Mouse (Mus musculus) intestine, embryonic 16.5 days (tissue): ENCODE data around the gene Nudc. TPM values are rescaled to one million over a fixed set of nuclear protein-coding genes. Genes with fewer than 3 reads are reported as not detected.
A peak's percentile ranks its signal among the peaks of the same experiment; 100 is the strongest.

Experiments
- ATAC-seq: fragments of 200-750 bp; cut with Nextera tagmentation; 2 replicates; pipeline ENCODE4 v1.8.0; 2017; ENCODE audit warnings: moderate TSS enrichment, moderate library complexity
- H3K27ac ChIP-seq: fragments of 300-500 bp; sonication (generic); 2 replicates; pipeline ENCODE4 v1.5.1; 2014; ENCODE audit warnings: mild to moderate bottlenecking, low read length
- H3K27me3 ChIP-seq: fragments of 300-500 bp; sonication (generic); replicated peaks from 2 replicates; pipeline ENCODE4 v1.6.1; 2014; ENCODE audit warnings: low read length, control low read depth, mixed read lengths; ENCODE audit not compliant: control insufficient read depth, insufficient read depth
- H3K36me3 ChIP-seq: fragments of 300-500 bp; sonication (generic); 2 replicates; pipeline ENCODE4 v1.6.1; 2014; ENCODE audit warnings: low read length, control low read depth; ENCODE audit not compliant: control insufficient read depth, insufficient read depth
- H3K4me1 ChIP-seq: fragments of 300-500 bp; sonication (generic); 2 replicates; pipeline ENCODE4 v1.6.1; 2014; ENCODE audit warnings: low read length, control low read depth, mixed read lengths; ENCODE audit not compliant: control insufficient read depth, insufficient read depth
- H3K4me2 ChIP-seq: fragments of 300-500 bp; sonication (generic); 2 replicates; pipeline ENCODE4 v1.6.1; 2014; ENCODE audit warnings: low read depth, low read length, control low read depth
- H3K4me3 ChIP-seq: fragments of 300-500 bp; sonication (generic); 2 replicates; pipeline ENCODE4 v1.5.1; 2014; ENCODE audit warnings: mild to moderate bottlenecking, low read length
- H3K9ac ChIP-seq: fragments of 300-500 bp; sonication (generic); 2 replicates; pipeline ENCODE4 v1.6.1; 2014; ENCODE audit warnings: low read depth, low read length
- H3K9me3 ChIP-seq: fragments of 300-500 bp; sonication (generic); 2 replicates; pipeline ENCODE4 v1.6.1; 2016; ENCODE audit warnings: low read length, control low read depth; ENCODE audit not compliant: control insufficient read depth
- WGBS: fragments of 180-500 bp; shearing (Covaris S2); extraction: QIAGEN DNeasy Blood & Tissue Kit; methylation state at CpG from one replicate; pipeline ENCODE4 v1.1.7; 2014; 5-methylcytosine and 5-hydroxymethylcytosine counted together
- polyA plus RNA-seq: library from polyadenylated mRNA; unstranded; fragments of >200 nt; fragmentation: Nextera tagmentation; extraction: Ambion mirVana; gene quantifications from 2 replicates; pipeline ENCODE4 v1.2.1, GENCODE M21; 2015

Gene Nudc
- polyA plus RNA-seq, 1 experiment from 2014 or later, result 228 TPM

GRCm38 (mm10) chr4:133570066-133570466 is 24.3 kb upstream of the Nudc start:
- no peak overlapping the region for H3K4me3 ChIP-seq
- 0 out of 2 replicates have a peak overlapping the region, but pooled peaks have one; percentile 2 for H3K9ac ChIP-seq
- H3K36me3 ChIP-seq, result no peaks in the 10 kb centered on the region
- peak overlapping the region; percentile 78 for H3K27ac ChIP-seq
- ATAC-seq, result peak; percentile 64
- no peaks in the 10 kb centered on the region for H3K27me3 ChIP-seq
- peaks cover 3% of the 10 kb centered on the region; the same call in 1 of the 2 replicates for H3K4me1 ChIP-seq
- H3K9me3 ChIP-seq, result no peaks in the 10 kb centered on the region
- WGBS, result 38% methylated on average over 10 of the region's 10 CpGs
- peak overlapping the region; percentile 30 for H3K4me2 ChIP-seq

- peak overlapping the region; percentile 78 for H3K27ac ChIP-seq
- 57% methylated on average over 10 of the region's 10 CpGs for WGBS
- ATAC-seq, result peak; percentile 60
- 0 out of 2 replicates have a peak overlapping the region, but pooled peaks have one; percentile 2 for H3K9ac ChIP-seq
- H3K9me3 ChIP-seq, result no peaks in the 10 kb centered on the region
- H3K27me3 ChIP-seq, result no peaks in the 10 kb centered on the region
- H3K36me3 ChIP-seq, result no peaks in the 10 kb centered on the region
- H3K4me3 ChIP-seq, result no peak overlapping the region
- H3K4me2 ChIP-seq, result peak overlapping the region; percentile 30; the same call in 1 of the 2 replicates
- peaks cover 3% of the 10 kb centered on the region; the same call in 1 of the 2 replicates for H3K4me1 ChIP-seq
Observed at GRCm38 (mm10) chr4:133569291-133570065, 23.7 kb upstream of the Nudc start.

- H3K4me3 ChIP-seq, result no peak overlapping the region
- no peak for ATAC-seq
- H3K27me3 ChIP-seq, result no peaks in the 10 kb centered on the region
- no peak overlapping the region for H3K27ac ChIP-seq
- H3K9me3 ChIP-seq, result no peaks in the 10 kb centered on the region
- no peak overlapping the region for H3K9ac ChIP-seq
- 26% methylated on average over 8 of the region's 8 CpGs for WGBS
- H3K4me2 ChIP-seq, result no peak overlapping the region
- peaks cover 3% of the 10 kb centered on the region; the same call in 1 of the 2 replicates for H3K4me1 ChIP-seq
- H3K36me3 ChIP-seq, result no peaks in the 10 kb centered on the region
Observed at GRCm38 (mm10) chr4:133567251-133567650, 21.5 kb upstream of the Nudc start.

- Histone ChIP-seq H3K4me2 (no peak overlapping the region), H3K4me1 (peaks cover 3% of the 10 kb centered on the region; the same call in 1 of the 2 replicates), H3K9ac (no peak overlapping the region), H3K36me3 (no peaks in the 10 kb centered on the region), H3K9me3 (no peaks in the 10 kb centered on the region), H3K4me3 (no peak overlapping the region), H3K27ac (no peak overlapping the region), H3K27me3 (no peaks in the 10 kb centered on the region)
- 73% methylated on average over 11 of the region's 11 CpGs for WGBS
- ATAC-seq, result peak; percentile 43; the same call in 1 of the 2 replicates
Observed at GRCm38 (mm10) chr4:133563123-133563571, 17.4 kb upstream of the Nudc start.

- H3K9me3 ChIP-seq, result no peaks in the 10 kb centered on the region
- WGBS, result 52% methylated on average over 4 of the region's 4 CpGs
- H3K4me1 ChIP-seq, result peaks cover 4% of the 10 kb centered on the region; the same call in 1 of the 2 replicates
- peak; percentile 31; the same call in 1 of the 2 replicates for ATAC-seq
- H3K27ac ChIP-seq, result no peak overlapping the region
- H3K36me3 ChIP-seq, result no peaks in the 10 kb centered on the region
- H3K4me3 ChIP-seq, result no peak overlapping the region
- H3K9ac ChIP-seq, result no peak overlapping the region
- no peaks in the 10 kb centered on the region for H3K27me3 ChIP-seq
- H3K4me2 ChIP-seq, result no peak overlapping the region
Observed at GRCm38 (mm10) chr4:133561622-133562021, 15.8 kb upstream of the Nudc start.

GRCm38 (mm10) chr4:133559846-133560245 is 14.1 kb upstream of the Nudc start:
- H3K27ac ChIP-seq, result no peak overlapping the region
- 75% methylated on average over 4 of the region's 4 CpGs for whole genome bisulfite sequencing

GRCm38 (mm10) chr4:133557041-133557717 is 11.4 kb upstream of the Nudc start:
- WGBS, result 25% methylated on average over 10 of the region's 10 CpGs
- Histone ChIP-seq H3K9ac (peak overlapping the region; percentile 19; the same call in 1 of the 2 replicates), H3K4me1 (peaks cover 13% of the 10 kb centered on the region), H3K27me3 (no peaks in the 10 kb centered on the region), H3K4me2 (0 out of 2 replicates have a peak overlapping the region, but pooled peaks have one; percentile 22), H3K9me3 (no peaks in the 10 kb centered on the region), H3K36me3 (no peaks in the 10 kb centered on the region), H3K4me3 (no peak overlapping the region), H3K27ac (no peak overlapping the region)
- peak; percentile 66 for ATAC-seq

More at GRCm38 (mm10) chr4:133559846-133560245, 14.1 kb upstream of the Nudc start:
- Histone ChIP-seq H3K27me3 (no peaks in the 10 kb centered on the region), H3K9ac (no peak overlapping the region), H3K4me1 (peaks cover 4% of the 10 kb centered on the region; the same call in 1 of the 2 replicates), H3K9me3 (no peaks in the 10 kb centered on the region), H3K4me2 (no peak overlapping the region), H3K4me3 (no peak overlapping the region), H3K36me3 (no peaks in the 10 kb centered on the region)
- ATAC-seq, result no peak

GRCm38 (mm10) chr4:133553448-133554330 is 7.9 kb upstream of the Nudc start:
- peak overlapping the region; percentile 83 for H3K27ac ChIP-seq
- 0 out of 2 replicates have a peak, but pooled peaks cover 2% of the 10 kb centered on the region for H3K9me3 ChIP-seq

More at GRCm38 (mm10) chr4:133553448-133554330, 7.9 kb upstream of the Nudc start:
- H3K27me3 ChIP-seq, result no peaks in the 10 kb centered on the region
- peak; percentile 28 for ATAC-seq
- no peaks in the 10 kb centered on the region for H3K36me3 ChIP-seq
- 62% methylated on average over 19 of the region's 19 CpGs for WGBS
- H3K9ac ChIP-seq, result peak overlapping the region; percentile 60
- H3K4me2 ChIP-seq, result peak overlapping the region; percentile 37
- peaks cover 13% of the 10 kb centered on the region for H3K4me1 ChIP-seq
- H3K4me3 ChIP-seq, result peak overlapping the region; percentile 35
